Mouse (Mus musculus) small intestine, adult 2 months (tissue): ENCODE measurements around the gene Phlda2.

ENCODE experiments used
- CTCF ChIP-seq: fragments of 200-500 bp; IDR thresholded peaks from 2 replicates; pipeline ENCODE4 v1.5.1; 2012; ENCODE audit warnings: low read depth, mild to moderate bottlenecking, control low read depth, inconsistent platforms, low read length, moderate library complexity, mixed read lengths; ENCODE audit not compliant: insufficient replicate concordance, insufficient read length; ENCODE audit errors: extremely low read depth
- POLR2A ChIP-seq: fragments of 200-500 bp; IDR thresholded peaks from 2 replicates; pipeline ENCODE4 v1.6.1; 2012; ENCODE audit warnings: low read depth, mild to moderate bottlenecking, control low read depth, inconsistent platforms, low read length, moderate library complexity

GRCm38 (mm10) chr7:143463865-143464415 lies 39.0 kb downstream of the Phlda2 start:
- TF ChIP-seq POLR2A (no peak), CTCF (peak; percentile 93)
